Mouse (Mus musculus) spleen, postnatal 0 days (tissue): ENCODE measurements around the gene Ccer1. TPM values are rescaled to one million over a fixed set of nuclear protein-coding genes. Genes with fewer than 3 reads are reported as not detected.

Source experiments
- polyA plus RNA-seq: library from polyadenylated mRNA; unstranded; fragments of >200 nt; fragmentation: Nextera tagmentation; extraction: Ambion mirVana; gene quantifications from 2 replicates; pipeline ENCODE4 v1.2.1, GENCODE M21; 2015

Gene Ccer1
- not detected in 2 replicates for polyA plus RNA-seq

DNA sequence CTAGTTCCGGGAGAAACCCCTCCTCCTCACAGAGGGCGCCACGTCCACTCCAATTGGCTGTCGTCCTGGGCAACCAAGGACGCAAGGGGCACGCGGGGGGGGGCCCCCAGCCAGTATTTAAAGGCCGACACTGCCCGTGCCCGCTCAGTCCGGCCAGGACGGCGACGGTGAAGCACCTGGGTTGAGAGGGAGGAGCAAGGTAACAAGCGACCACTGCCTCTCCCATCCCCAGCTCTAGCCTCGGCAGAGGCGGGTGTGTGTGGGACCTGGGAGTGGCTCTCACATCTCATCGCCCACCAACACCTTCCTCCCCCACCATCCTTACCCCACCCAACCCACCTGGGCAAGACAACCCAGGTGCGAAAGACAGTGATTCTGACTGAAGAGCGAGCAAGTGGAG is at the start of gene Ccer1:
Gene Ccer1, plus strand, starts transcription at position 147 of the 400 bp plus-strand sequence.

DNA sequence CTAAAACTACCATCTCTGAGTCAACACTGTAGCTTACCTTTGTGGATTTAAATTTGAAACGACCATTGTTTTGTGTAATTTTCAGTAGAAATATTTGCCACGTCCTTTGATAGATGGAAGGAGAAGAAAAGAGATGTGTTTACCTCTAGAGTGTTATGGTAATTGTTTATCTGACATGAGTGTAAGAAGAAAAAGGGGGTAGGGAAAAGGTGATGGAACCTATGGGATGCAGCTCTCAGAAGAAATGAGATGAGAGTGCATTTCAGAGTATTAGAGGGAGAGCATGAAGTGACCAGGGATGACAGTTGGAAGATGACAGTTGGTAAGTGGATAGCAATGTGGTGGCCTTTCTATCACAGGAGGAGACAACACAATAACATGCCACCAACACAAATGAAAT is 49.1 kb upstream of the Ccer1 start, which contains the start of gene Epyc:
Gene Epyc, plus strand, starts transcription at position 301 of the 400 bp plus-strand sequence.

DNA sequence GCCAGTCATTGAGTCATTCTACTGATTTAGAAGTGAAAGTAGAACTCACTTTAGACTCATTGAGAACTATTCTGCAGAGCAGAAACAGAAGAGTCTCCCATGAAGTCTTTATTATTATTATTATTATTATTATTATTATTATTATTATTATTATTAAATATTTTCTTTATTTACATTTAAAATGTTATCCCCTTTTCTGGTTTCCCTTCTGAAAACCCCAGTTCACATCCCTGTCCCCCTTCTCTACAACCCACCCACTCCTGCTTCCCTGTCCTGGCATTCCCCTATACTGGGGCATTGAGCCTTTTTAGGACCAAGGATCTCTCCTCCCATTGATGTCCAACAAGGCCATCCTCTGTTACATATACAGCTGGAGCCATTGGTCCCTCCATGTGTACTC is 33.8 kb downstream of the Ccer1 start, which contains the start of gene C030005K15Rik:
Gene C030005K15Rik, minus strand, starts transcription at position 101 of the 400 bp plus-strand sequence.

Other genes starting within 250 kb of the Ccer1 start
- 80.8 and 139 TPM in 2 replicates for gene Dcn, start 213.4 kb upstream of the Ccer1 start, polyA plus RNA-seq
- gene Lum, start 127.9 kb upstream of the Ccer1 start, polyA plus RNA-seq: 10.0 and 15.1 TPM in 2 replicates
- gene Kera, start 86.2 kb upstream of the Ccer1 start, polyA plus RNA-seq: 0.07 TPM in 1 of 2 replicates, not detected in the other
- 0.16 TPM in 1 of 2 replicates, not detected in the other for gene Epyc, start 49.0 kb upstream of the Ccer1 start, polyA plus RNA-seq
- not detected in 2 replicates for gene C030005K15Rik, start 33.7 kb downstream of the Ccer1 start, polyA plus RNA-seq